ENCODE assay signal across 8 mouse cellular contexts in the genomic region with DNA sequence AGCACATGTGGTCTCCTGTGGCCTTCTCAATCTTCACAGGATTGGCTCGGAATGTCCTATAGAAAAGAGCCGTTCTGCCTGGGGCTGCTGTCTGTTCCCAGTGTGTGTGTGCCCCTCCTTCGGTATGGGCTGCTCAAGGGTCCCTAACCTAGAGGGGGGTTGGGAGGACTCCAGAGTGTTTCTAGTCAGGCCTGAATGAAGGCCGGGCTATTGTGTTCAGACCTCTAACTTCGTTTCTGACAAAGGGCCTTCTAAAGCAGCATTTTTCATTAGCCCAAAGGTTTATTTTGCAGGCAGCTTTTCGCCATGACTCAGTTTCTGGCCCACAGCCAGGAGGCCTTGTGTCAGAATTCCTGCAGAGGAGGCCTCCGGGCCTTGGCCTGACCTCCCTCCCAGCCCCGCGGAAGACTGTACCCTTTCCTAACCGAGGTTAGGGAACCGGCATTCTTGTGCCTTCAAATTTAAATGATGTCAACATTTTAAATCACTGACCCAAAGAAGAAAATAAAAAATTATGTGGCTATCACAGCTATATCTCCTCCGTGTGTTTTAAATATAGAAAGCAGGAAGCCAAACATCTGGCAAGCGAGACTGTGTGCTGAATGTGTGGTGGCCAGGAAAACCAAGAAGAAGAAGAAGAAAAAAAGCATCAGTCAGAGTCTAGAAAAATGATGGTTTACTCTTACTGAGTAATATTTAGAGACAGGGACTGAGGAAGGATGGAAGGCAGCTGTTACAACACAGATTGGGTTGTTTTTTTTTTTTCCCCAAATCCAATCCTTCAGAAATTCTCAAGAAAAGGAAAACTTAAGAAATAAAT. TPM values are rescaled to one million over a fixed set of nuclear protein-coding genes. Genes with fewer than 3 reads are reported as not detected.
DNase-seq lines count a peak whose midpoint lies in the region; ATAC-seq and TF ChIP-seq lines count a peak whose summit lies in the region.

No protein-coding gene starts in this region.

- intact Hi-C loops in heart, postnatal 36 days (cut with DNase I) = loop anchor here (2.0 kb wide), 1 partner anchor 14 kb away; no protein-coding TSS in a partner anchor

- H3K9ac ChIP-seq in forebrain, postnatal 0 days = 0 out of 2 replicates have a peak overlapping the region, but pooled peaks have one; percentile 28
- peak overlapping the region; percentile 44 for H3K9ac ChIP-seq in liver, postnatal 0 days (replicated peaks)

- no peaks in the 10 kb centered on the region for H3K36me3 ChIP-seq in forebrain, postnatal 0 days (ENCODE audit: insufficient read depth)
- H3K36me3 ChIP-seq in liver, postnatal 0 days (replicated peaks; ENCODE audit: insufficient read depth, low read length) = no peaks in the 10 kb centered on the region

- no peak overlapping the region for H3K4me3 ChIP-seq in forebrain, postnatal 0 days (ENCODE audit: low read depth, low read length)
- H3K4me3 ChIP-seq in liver, postnatal 0 days (ENCODE audit: low read depth, low read length) = no peak overlapping the region

- no peak for ATAC-seq in forebrain, postnatal 0 days
- peak; percentile 80 for ATAC-seq in liver, postnatal 0 days

- no peak overlapping the region for H3K4me2 ChIP-seq in forebrain, postnatal 0 days (ENCODE audit: low read depth)
- H3K4me2 ChIP-seq in liver, postnatal 0 days (ENCODE audit: low read depth, low read length) = no peak overlapping the region

- DNase-seq in 416B (ENCODE audit: low read depth) = peak; percentile 91
- peak; percentile 82 for DNase-seq in cerebellum, adult 11-12 months
- peak; percentile 67 for DNase-seq in forebrain, postnatal 0 days
- peak; percentile 93 for DNase-seq in heart, postnatal 36 days
- DNase-seq in layer of hippocampus, adult 18-20 months (ENCODE audit: low spot score in 2 of 2) = peak; percentile 39 to 68
- DNase-seq in liver, postnatal 0 days = peak; percentile 83
- peak; percentile 90 for DNase-seq in ovary, adult 18-20 months (ENCODE audit: low spot score)
- peak; percentile 71 for DNase-seq in yolk sac, embryonic 10.5 days (ENCODE audit: low spot score)

- no peak for TF ChIP-seq CTCF in forebrain, postnatal 0 days (IDR thresholded peaks at IDR 0.05; ENCODE audit: low read depth)
- no peak for TF ChIP-seq CTCF in liver, postnatal 0 days (IDR thresholded peaks at IDR 0.05; ENCODE audit: low read depth)

- peak overlapping the region; percentile 57 for H3K27ac ChIP-seq in forebrain, postnatal 0 days (ENCODE audit: low read depth, low read length)
- H3K27ac ChIP-seq in liver, postnatal 0 days (ENCODE audit: low read depth) = peak overlapping the region; percentile 86

- 0 out of 2 replicates have a peak, but pooled peaks cover 5% of the 10 kb centered on the region for H3K4me1 ChIP-seq in forebrain, postnatal 0 days (ENCODE audit: insufficient read depth)
- no peaks in the 10 kb centered on the region for H3K4me1 ChIP-seq in liver, postnatal 0 days (ENCODE audit: insufficient read depth)

- WGBS in forebrain, postnatal 0 days = 7% methylated on average over 13 of the region's 13 CpGs
- WGBS in liver, postnatal 0 days (ENCODE audit: insufficient replicate concordance) = 40% methylated on average over 13 of the region's 13 CpGs

- H3K27me3 ChIP-seq in forebrain, postnatal 0 days (ENCODE audit: insufficient read depth, low read length) = no peaks in the 10 kb centered on the region
- no peaks in the 10 kb centered on the region for H3K27me3 ChIP-seq in liver, postnatal 0 days (ENCODE audit: insufficient read depth, low read length)

- no peaks in the 10 kb centered on the region for H3K9me3 ChIP-seq in forebrain, postnatal 0 days (ENCODE audit: low read length)
- no peaks in the 10 kb centered on the region for H3K9me3 ChIP-seq in liver, postnatal 0 days (ENCODE audit: low read length)

- TF ChIP-seq EP300 in liver, postnatal 0 days (IDR thresholded peaks at IDR 0.05; ENCODE audit: low read depth) = 0 out of 2 replicates have a peak, but pooled peaks have one; percentile 15

RNA-seq across cellular contexts. Expression of gene A830005F24Rik, which starts 53.0 kb away (rescaled TPM):
- 0.67 and 0.85 TPM in 2 replicates for total RNA-seq in forebrain, postnatal 0 days (2014; rRNA removed)
- 0.93 and 2.6 TPM in 2 replicates for polyA plus RNA-seq in forebrain, postnatal 0 days (2015; fragmentation: Nextera tagmentation; extraction: Ambion mirVana)
- not detected for total RNA-seq in heart, postnatal 36 days (2021)
- 1 to 10 TPM; 1.5 to 3.5 TPM for total RNA-seq in layer of hippocampus, adult 18-20 months (2021)
- 0.14 and 0.19 TPM in 2 replicates for polyA plus RNA-seq in liver, postnatal 0 days (2015; fragmentation: Nextera tagmentation; extraction: Ambion mirVana)

RNA-seq across cellular contexts. Expression of gene Zfp169, which starts 53.1 kb away (rescaled TPM):
- 17.0 and 36.6 TPM in 2 replicates for total RNA-seq in forebrain, postnatal 0 days (2014; rRNA removed)
- polyA plus RNA-seq in forebrain, postnatal 0 days (2015; fragmentation: Nextera tagmentation; extraction: Ambion mirVana) = 2.7 and 4.0 TPM in 2 replicates
- total RNA-seq in heart, postnatal 36 days (2021) = 1 to 10 TPM; 3.7 to 4.9 TPM
- 10 to 100 TPM; 19.4 to 24.9 TPM for total RNA-seq in layer of hippocampus, adult 18-20 months (2021)
- 0.56 and 0.59 TPM in 2 replicates for polyA plus RNA-seq in liver, postnatal 0 days (2015; fragmentation: Nextera tagmentation; extraction: Ambion mirVana)

RNA-seq across cellular contexts. Expression of gene Ptpdc1, which starts 59.1 kb away (rescaled TPM):
- 19.5 and 36.4 TPM in 2 replicates for total RNA-seq in forebrain, postnatal 0 days (2014; rRNA removed)
- 8.5 and 12.4 TPM in 2 replicates for polyA plus RNA-seq in forebrain, postnatal 0 days (2015; fragmentation: Nextera tagmentation; extraction: Ambion mirVana)
- 1 to 10 TPM; 4.6 to 5.4 TPM for total RNA-seq in heart, postnatal 36 days (2021)
- total RNA-seq in layer of hippocampus, adult 18-20 months (2021) = 10 to 100 TPM; 45.5 to 48.1 TPM
- polyA plus RNA-seq in liver, postnatal 0 days (2015; fragmentation: Nextera tagmentation; extraction: Ambion mirVana) = 0.56 and 0.58 TPM in 2 replicates
